Mouse (Mus musculus): ENCODE measurements around the gene Rreb1.
"Not testable (repeated sequence)": the region's sequence is repeated elsewhere in the genome, so short reads cannot be mapped to it uniquely, and the experiment has no call there.

Gene Rreb1

DNA sequence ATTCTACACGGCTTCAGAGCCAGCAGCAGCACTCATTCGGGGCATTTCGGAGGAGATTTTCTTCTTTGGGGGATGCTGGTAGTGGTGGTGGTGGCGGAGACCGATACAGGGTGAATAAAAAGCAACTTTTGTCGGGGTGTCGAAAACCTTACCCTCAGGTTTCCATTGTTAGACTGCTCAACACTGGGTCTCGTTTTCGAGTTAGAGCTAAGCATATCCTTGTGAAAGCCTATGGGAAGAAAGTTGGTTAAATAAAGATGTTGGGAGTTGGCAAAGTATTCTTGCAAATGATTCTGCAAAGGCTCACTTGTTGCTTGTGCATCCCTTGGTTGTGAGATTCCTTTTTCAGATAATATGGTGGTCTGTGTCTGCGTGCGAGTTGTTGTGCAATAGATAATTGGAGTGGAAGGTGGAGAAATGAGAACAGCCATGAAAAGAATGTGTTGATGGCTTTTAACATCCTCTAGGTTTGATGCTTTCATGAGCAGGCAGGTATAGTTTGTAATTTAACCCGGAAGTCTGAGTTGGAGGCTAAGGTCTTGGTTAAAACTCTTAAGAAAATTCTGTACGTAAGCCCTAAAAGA lies 49.9 kb downstream of the Rreb1 start:
- DNase-seq, result no peak

DNA sequence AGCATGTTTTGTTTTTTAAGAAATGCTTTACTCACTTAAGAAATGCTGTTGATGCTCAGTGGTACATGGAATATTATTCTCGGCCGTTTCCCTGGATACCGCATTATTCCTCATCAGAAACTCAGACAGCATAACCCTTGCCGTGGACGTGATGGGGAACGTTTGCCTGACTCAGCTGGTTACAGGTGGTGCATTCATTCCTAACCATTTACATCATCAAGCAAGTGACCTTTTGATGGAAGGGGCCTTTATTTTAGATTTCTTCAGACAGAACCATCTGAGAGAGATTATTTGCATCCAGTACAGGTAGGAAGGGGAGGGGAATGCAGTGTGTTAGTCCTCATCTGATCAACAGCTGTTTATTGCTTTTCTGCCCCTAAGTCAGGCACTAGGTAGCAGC lies 50.7 kb downstream of the Rreb1 start:
- DNase-seq, result no peak

DNA sequence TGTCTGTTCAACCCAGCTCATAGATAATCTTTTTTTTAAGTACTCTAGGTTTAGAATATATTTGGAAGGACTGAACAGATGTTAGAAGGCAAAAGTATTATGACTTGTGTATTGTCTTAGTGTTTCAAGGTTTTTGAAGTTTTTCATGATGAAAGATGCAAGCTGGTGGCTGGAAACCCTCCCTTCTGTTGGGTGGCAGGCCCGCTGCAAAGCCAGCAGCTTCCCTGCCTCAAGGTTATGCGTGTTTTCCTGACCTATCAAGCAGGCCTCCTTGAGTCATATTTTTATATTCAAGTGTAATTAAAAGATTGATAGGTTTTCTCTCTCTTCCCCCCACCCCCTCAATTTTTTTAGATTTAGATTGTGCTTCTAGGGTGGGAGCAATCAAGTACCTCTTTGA lies 52.1 kb downstream of the Rreb1 start:
- DNase-seq, result no peak

DNA sequence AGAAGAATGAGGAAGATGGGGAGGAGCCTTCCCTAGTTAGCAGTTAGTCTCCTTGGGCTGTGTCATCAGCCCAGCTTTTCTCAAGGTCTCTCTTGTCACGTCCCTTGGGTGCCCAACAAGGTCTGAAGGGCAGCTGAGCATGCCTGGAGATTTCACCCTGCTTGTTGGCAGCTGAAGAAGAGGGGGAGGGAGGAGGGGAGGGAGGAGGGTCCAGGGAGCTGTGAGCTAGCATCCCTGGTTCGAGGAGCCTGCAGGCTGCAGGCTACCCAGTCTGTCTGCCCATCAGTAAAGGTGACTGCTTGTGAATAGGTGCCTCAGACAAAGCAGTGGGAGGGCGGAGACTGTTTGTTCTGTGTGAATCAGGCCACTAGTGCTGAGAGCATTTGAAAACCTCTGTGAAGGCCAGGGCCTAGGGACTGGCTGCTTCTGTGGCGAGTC lies 52.7 kb downstream of the Rreb1 start:
- DNase-seq, result no peak

DNA sequence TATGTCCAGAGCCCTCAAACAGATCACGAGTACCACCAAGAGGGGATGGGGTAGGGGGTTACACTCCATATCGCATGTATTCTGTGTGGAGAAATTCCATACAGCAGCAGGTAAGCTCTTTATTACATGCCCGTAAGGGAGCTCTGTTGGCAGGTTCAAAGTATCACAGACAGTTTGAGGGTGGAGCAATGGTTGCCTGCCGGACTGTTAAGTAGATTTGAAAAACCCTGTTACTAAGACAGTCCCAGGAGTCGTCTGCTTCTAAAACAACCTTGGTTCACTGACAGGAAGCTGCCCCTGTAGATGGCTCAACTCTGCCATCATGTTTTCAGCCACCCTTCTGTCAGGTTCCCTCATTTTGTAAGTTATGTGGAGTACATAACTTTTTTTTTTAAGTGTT lies 54.3 kb downstream of the Rreb1 start:
- DNase-seq, result no peak

DNA sequence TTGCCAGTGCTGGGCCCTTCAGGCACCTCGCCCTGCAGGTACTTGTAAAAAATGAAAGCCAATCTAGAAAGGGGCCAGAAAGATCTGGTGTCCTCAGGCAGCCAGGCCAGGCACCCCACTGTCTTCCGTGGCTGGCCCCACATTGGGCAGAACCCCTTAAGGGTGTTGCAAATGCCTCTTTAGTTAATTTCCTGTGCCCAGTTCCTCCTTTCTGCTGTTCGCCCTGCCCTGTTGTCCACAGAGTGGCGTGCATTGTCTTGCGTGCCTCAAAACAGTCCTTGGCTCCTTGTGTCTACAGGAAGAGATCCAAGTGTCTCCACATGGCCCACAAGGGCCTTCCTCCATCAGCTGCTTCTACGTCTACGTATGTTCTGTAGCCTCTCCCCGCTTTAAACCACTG lies 55.3 kb downstream of the Rreb1 start:
- DNase-seq, result no peak

- no peak for DNase-seq
Observed at GRCm38 (mm10) chr13:37835296-37835695, 57.1 kb downstream of the Rreb1 start.

GRCm38 (mm10) chr13:37835811-37836210 lies 57.6 kb downstream of the Rreb1 start:
- DNase-seq, result not testable (repeated sequence)

DNA sequence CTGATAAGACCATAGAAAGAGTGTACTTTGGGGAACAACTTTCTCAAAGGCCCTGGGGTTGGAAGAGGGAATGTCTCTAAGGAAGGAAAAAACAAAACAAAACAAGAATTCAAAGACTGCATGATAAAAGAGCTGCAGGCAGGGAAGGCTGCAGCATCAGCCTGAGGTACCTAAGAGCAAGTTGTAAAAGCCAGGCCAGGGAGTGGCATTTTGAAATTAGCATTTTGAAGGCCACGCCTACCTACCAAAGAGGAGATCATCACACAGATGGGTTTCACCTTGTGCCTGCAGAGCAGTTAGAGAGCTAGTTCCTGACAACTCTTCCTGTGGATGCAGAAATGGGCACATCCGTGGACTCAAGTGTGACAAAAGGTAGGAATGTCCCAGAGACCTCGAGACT lies 59.2 kb downstream of the Rreb1 start:
- DNase-seq, result no peak

DNA sequence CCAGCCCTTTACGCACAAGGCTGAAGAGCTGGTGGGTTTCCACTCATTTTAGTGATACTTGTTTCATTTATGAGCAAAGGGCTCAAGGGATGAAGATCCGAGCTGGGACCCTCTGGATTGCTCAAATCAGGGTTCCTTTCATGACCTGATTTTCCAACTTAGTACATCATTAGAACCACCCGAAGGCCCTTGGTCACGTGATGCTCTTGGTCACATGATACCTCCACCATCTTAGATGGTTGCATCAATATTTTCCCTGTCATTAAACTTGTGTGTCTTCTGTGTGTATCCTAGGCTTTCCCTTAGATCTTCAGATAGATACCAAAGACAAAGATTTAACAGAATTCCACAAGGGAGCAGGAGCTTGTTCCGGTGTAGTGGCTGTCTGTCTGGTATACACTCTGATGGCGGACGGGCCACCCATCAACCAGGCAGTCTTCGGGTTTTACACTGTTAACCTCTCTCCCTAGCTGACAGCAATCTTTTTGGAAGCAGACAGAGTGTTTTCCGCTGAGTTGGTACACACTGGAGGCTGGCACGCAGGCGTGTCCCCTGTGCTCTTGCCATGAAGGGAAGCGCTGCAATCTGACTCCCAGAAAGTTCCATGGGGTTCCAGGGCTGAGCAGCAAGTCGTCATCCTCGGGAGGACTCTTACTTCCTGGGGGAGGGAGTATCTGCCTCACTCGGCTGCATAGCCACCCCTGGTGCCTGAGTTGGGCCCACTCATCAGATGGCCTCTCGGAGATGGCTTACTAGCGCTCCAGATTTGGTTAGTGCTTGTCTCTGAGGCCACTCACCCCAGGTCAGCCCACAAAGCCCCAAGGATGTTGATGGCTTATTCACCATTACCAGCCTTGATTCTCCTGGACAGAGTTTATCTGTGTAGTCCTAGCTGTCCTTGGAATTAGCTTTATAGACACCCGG lies 60.3 kb downstream of the Rreb1 start:
- DNase-seq, result no peak

DNA sequence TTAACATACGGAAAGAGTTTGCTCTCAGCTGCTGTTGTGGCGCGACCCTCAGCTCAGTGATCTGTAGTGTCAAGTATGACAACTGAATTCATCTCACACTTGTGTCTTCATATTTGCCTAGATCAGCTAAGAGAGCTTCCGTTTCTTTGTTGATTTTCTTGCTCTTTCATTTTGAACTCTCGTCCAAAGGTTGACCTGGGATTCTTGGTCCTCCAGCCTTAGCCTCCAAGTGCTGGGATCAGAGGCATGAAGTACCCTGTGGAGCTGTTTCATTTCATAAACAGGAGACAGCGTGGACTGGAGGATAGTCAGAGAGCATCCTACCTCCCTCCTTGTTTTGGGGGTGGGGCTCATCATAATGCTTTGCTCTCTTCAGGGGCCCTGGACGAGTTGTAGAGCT lies 65.0 kb downstream of the Rreb1 start:
- no peak for DNase-seq

DNA sequence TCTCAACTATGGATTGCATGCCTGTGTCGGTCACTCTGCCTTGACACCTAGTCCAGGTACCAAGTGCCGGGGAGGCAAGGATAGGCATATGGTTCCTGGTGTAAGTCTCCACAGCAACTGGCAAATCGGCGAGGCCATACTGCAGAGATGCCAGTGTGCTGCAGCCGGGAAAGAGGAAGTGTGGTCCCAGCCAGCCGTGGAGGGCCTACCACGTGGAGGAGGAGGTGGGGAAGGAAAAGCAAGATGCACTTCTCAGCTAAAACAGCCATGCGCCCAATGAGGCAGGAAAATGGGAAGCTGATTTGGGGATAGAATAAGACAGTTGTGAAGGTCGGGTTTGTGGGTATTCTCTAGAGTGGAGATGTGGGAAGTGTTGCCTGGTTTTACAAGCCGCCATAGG lies 65.6 kb downstream of the Rreb1 start:
- no peak for DNase-seq

GRCm38 (mm10) chr13:37845156-37845555 lies 67.0 kb downstream of the Rreb1 start:
- DNase-seq, result no peak

DNA sequence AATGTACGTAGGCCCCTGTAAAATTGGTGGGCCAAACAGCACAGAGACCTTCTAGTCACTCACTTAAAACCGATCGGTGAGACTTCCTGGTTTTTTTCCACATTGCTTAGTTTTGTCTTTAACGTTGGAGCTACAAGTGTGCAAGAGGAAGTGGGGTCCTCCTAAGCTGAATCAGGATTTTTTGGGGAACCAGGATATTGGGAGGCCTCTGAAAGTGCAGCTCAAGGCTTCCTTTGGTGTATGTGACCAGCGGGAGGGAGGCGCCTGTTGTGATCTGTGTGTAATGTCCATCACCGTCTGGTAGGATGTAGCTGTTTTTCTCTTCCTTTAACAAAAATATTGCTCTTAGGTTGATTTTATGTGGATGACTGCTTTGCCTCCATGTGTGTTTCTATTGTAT lies 67.4 kb downstream of the Rreb1 start:
- no peak for DNase-seq

GRCm38 (mm10) chr13:37846507-37846906 lies 68.3 kb downstream of the Rreb1 start:
- no peak for DNase-seq

DNA sequence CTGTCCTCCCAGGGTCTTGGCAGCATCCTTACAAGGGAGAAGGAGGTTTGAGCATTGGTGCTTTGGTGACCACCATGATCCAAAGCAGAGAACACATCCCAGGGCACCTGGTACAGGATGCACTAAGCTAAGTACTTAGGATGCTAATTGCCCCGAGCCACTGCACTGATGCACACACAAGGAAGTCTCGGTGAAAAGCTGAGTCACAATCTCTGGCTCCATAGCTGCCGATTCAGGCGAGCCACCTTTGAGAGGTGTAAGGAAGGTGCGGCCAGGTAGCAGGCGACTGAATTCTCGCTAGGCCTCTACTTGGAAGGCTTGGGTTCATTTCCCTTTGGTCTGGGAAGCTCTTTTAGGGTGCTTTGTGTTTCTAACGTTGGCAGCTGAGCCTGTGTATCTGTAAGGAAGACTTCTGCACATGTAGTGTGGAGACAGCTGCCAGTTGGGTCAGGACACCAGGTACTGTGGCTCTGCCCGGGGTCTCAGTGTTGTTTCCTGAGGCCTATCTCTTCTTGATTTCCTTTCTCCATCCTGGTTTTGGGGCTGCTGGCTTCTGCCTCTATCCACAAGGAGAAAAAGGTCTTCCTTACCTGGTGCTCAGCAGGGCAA lies 68.9 kb downstream of the Rreb1 start:
- no peak for DNase-seq

GRCm38 (mm10) chr13:37847601-37848358 lies 69.6 kb downstream of the Rreb1 start:
- DNase-seq, result peak in 1 of 2 experiments; percentile 34

GRCm38 (mm10) chr13:37848438-37848837 lies 70.2 kb downstream of the Rreb1 start:
- DNase-seq, result no peak

DNA sequence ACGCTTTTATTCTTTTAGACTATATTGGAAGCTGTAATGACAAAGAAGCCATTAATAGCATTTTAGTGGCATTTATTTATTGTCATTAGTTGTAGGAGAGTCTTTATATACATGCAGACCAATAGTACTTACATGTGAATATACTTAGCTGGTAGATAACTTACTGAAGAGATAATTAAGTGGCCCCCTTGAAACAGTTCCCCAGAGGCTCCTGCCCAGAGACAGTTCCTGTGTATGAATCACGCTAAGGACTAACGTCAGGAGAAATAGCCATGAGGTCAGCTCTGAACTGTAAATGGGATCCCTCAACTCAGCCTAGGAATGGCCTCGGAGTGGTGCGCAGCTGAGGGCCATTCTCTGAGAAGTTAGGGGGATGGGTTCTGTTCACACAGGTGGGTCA lies 73.4 kb downstream of the Rreb1 start:
- no peak for DNase-seq

DNA sequence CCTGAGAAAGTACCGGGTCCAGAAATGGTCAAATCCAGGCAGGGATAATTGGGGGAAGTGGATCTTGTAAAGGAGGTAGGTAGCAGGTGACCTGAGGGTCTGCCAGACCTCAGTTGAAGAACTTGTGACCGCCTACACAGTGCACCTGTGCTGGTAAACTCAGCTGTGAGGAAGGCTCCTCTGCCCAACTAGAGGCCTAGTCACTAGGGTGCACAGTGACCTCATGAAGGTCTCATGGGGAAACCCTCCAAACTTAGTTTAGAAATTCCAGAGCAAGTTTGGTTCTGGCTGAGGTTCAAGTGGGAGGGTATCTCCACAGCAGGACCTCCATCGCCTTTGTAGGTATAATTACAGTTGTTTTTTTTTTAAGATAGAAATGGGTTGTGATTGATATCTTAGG lies 74.7 kb downstream of the Rreb1 start:
- DNase-seq, result no peak

DNA sequence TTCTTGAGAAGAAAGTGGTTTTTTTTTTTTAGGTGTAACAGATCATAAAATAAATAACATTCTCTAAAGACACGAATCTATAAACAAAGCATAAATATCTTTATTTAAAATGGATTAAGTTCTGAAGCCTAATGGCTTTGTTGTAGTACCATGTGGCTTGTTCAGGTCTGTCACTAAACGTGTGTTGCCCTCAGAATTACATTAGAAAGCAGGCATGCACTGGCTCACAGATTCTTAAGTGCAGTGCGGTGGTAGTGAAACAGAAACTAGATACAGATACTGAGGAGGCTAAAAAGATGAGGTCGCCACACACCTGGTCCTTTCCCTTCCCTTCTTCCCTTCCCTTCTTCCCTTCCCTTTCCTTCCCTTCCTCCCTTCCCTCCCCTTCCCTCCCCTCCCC lies 75.2 kb downstream of the Rreb1 start:
- no peak for DNase-seq

DNA sequence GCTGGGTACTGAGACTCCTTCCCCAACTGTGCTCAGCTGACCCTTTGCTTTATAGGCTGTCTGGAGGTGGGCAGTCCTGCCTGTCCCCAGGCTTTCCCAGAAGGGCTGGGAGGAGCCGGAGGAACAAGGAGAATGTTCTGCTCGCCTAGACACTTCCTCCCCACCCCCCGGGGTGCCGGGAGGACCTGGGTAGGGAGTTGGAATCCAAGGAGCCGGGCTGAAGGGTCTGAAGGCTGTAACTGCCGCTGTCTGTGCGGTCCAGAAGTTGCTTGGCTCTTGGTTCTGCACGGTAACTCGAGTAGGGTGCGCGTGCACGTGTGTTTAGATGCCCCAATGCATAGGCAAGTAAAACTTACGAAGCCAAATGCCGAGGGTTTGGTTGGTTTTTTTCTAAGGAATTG lies 75.8 kb downstream of the Rreb1 start:
- peak; percentile 27 to 37 for DNase-seq

Measured in cerebellum, postnatal 10 days (tissue).